Mouse (Mus musculus): ENCODE results near the gene Coq7. TPM values are rescaled to one million over a fixed set of nuclear protein-coding genes. Genes with fewer than 3 reads are reported as not detected.
A peak's percentile ranks its signal among the peaks of the same experiment; 100 is the strongest.

Gene Coq7
- polyA plus RNA-seq, 1 experiment from 2014 or later, result 124 TPM

DNA sequence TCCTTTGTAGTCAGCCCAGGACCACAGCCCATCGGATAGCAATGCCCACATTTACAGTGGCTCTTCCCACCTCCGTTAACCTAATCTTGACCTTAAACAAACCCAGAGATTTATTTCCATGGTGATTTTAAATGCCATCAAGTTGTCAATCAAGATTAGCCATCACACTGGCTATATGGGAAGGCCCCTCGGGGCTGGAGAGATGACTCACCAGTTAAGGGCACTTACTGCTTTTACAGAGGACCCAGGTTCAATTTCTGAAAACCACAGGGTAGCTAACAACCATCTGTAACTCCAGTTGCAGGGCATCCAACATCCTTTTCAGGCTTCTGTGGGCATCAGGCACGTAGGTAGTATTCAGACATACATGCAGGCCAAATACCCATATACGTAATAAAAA, 56.7 kb downstream of the Coq7 start:
- no peaks in the 10 kb centered on the region for H3K9me3 ChIP-seq
- no peaks in the 10 kb centered on the region for H3K36me3 ChIP-seq
- H3K4me2 ChIP-seq (replicated peaks), result no peak overlapping the region
- no peak for ATAC-seq
- no peaks in the 10 kb centered on the region for H3K27me3 ChIP-seq (replicated peaks)
- H3K9ac ChIP-seq, result no peak overlapping the region
- no peak overlapping the region for H3K4me3 ChIP-seq (replicated peaks)
- peaks cover 11% of the 10 kb centered on the region for H3K4me1 ChIP-seq (replicated peaks)
- WGBS, result 55% methylated on average over 5 of the region's 5 CpGs
- H3K27ac ChIP-seq, result no peak overlapping the region

GRCm38 (mm10) chr7:118475008-118475705, 58.0 kb downstream of the Coq7 start:
- WGBS, result 88% methylated on average over 7 of the region's 7 CpGs
- Histone ChIP-seq H3K27ac (no peak overlapping the region), H3K36me3 (no peaks in the 10 kb centered on the region), H3K4me2 (replicated peaks) (no peak overlapping the region), H3K9me3 (no peaks in the 10 kb centered on the region), H3K4me3 (replicated peaks) (no peak overlapping the region), H3K4me1 (replicated peaks) (peaks cover 16% of the 10 kb centered on the region), H3K27me3 (replicated peaks) (no peaks in the 10 kb centered on the region), H3K9ac (no peak overlapping the region)
- ATAC-seq, result no peak

DNA sequence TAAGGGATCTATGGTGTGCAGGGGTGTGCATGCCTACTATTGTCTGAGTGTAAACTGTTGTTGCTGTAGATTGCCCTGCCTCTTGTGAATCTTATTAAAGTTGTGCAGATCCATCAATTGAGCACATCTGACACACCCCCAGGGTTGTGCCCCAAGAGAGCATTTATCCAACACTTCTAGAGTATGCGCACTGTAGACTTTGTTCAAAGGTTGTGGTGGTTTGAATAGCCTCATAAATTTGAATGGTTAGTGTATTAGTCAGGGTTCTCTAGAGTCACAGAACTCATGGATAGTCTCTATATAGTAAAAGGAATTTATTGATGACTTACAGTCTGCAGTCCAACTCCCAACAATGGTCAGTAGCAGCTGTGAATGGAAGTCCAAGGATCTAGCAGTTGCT, 60.3 kb downstream of the Coq7 start:
- ATAC-seq, result peak; percentile 50
- Histone ChIP-seq H3K4me1 (replicated peaks) (0 out of 2 replicates have a peak, but pooled peaks cover 8% of the 10 kb centered on the region), H3K9me3 (no peaks in the 10 kb centered on the region), H3K4me3 (replicated peaks) (no peak overlapping the region), H3K9ac (no peak overlapping the region), H3K4me2 (replicated peaks) (no peak overlapping the region), H3K36me3 (no peaks in the 10 kb centered on the region), H3K27ac (no peak overlapping the region), H3K27me3 (replicated peaks) (no peaks in the 10 kb centered on the region)
- WGBS, result 69% methylated on average over 1 of the region's 1 CpGs

- Histone ChIP-seq H3K4me1 (replicated peaks) (peaks cover 19% of the 10 kb centered on the region; the same call in 1 of the 2 replicates), H3K4me2 (replicated peaks) (no peak overlapping the region), H3K27me3 (replicated peaks) (no peaks in the 10 kb centered on the region), H3K36me3 (no peaks in the 10 kb centered on the region), H3K4me3 (replicated peaks) (no peak overlapping the region), H3K9ac (no peak overlapping the region), H3K9me3 (no peaks in the 10 kb centered on the region), H3K27ac (no peak overlapping the region)
- no peak for ATAC-seq
- WGBS, result 89% methylated on average over 3 of the region's 3 CpGs
These were observed 65.1 kb downstream of the Coq7 start for GRCm38 (mm10) chr7:118468060-118468459.

DNA sequence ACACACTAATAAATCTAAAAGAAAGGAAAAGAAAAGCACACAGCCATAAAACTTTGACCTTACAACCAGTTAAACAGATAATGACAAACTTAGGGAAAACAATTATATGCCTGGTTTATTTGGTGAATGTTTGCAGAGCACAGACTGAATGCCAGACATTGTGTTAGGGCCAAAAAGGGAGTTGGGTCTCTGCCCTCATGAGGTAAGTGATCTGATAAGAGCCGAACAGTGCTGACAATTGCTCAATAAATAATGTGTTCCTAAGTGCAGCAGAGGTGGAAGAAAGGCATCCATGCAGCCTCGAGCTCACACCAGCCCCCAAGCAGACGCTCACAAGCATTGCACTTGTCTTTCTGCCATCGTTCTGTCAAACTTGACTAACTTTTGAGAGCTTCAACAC, 68.7 kb downstream of the Coq7 start:
- Histone ChIP-seq H3K4me1 (replicated peaks) (peaks cover 27% of the 10 kb centered on the region), H3K27me3 (replicated peaks) (no peaks in the 10 kb centered on the region), H3K27ac (no peak overlapping the region), H3K4me2 (replicated peaks) (no peak overlapping the region), H3K9me3 (no peaks in the 10 kb centered on the region), H3K4me3 (replicated peaks) (no peak overlapping the region), H3K9ac (no peak overlapping the region), H3K36me3 (no peaks in the 10 kb centered on the region)
- 22% methylated on average over 4 of the region's 4 CpGs for WGBS
- ATAC-seq, result peak; percentile 37; the same call in 1 of the 2 replicates

- no peak overlapping the region for H3K27ac ChIP-seq
- no peaks in the 10 kb centered on the region for H3K36me3 ChIP-seq
These were observed 70.1 kb downstream of the Coq7 start for GRCm38 (mm10) chr7:118462818-118463762.

GRCm38 (mm10) chr7:118461400-118462136, 71.6 kb downstream of the Coq7 start:
- no peak overlapping the region; the same call in 1 of the 2 replicates for H3K4me2 ChIP-seq (replicated peaks)
- no peaks in the 10 kb centered on the region for H3K36me3 ChIP-seq
- H3K4me3 ChIP-seq (replicated peaks), result no peak overlapping the region
- no peak for ATAC-seq
- no peak overlapping the region for H3K27ac ChIP-seq
- 29% methylated on average over 16 of the region's 16 CpGs for WGBS
- no peaks in the 10 kb centered on the region for H3K9me3 ChIP-seq
- H3K9ac ChIP-seq, result no peak overlapping the region
- no peaks in the 10 kb centered on the region for H3K27me3 ChIP-seq (replicated peaks)
- H3K4me1 ChIP-seq (replicated peaks), result peaks cover 24% of the 10 kb centered on the region

More at GRCm38 (mm10) chr7:118462818-118463762, 70.1 kb downstream of the Coq7 start:
- ATAC-seq, result peak; percentile 26; the same call in 1 of the 2 replicates
- no peak overlapping the region for H3K9ac ChIP-seq
- no peaks in the 10 kb centered on the region for H3K27me3 ChIP-seq (replicated peaks)
- no peak overlapping the region for H3K4me2 ChIP-seq (replicated peaks)
- no peak overlapping the region for H3K4me3 ChIP-seq (replicated peaks)
- no peaks in the 10 kb centered on the region for H3K9me3 ChIP-seq
- WGBS, result 42% methylated on average over 11 of the region's 11 CpGs
- H3K4me1 ChIP-seq (replicated peaks), result peaks cover 27% of the 10 kb centered on the region

Other genes with a start within 250 kb of the Coq7 start
- 6.5 and 7.0 TPM in 2 replicates for gene Syt17, start 85.1 kb downstream of the Coq7 start, polyA plus RNA-seq (2015; fragmentation: Nextera tagmentation; extraction: Ambion mirVana)
- gene Itpripl2, start 41.4 kb downstream of the Coq7 start, polyA plus RNA-seq (2015; fragmentation: Nextera tagmentation; extraction: Ambion mirVana), result 5.3 and 5.5 TPM in 2 replicates
- gene Tmc7, start 51.4 kb upstream of the Coq7 start, polyA plus RNA-seq (2015; fragmentation: Nextera tagmentation; extraction: Ambion mirVana), result 2.0 and 2.4 TPM in 2 replicates
- gene Tmc5, start 63.9 kb upstream of the Coq7 start, polyA plus RNA-seq (2015; fragmentation: Nextera tagmentation; extraction: Ambion mirVana), result 9.6 and 11.3 TPM in 2 replicates
- gene Gde1, start 172.4 kb upstream of the Coq7 start, polyA plus RNA-seq (2015; fragmentation: Nextera tagmentation; extraction: Ambion mirVana), result 124 and 127 TPM in 2 replicates
- gene Ccp110, start 179.2 kb upstream of the Coq7 start, polyA plus RNA-seq (2015; fragmentation: Nextera tagmentation; extraction: Ambion mirVana), result 10.0 and 10.7 TPM in 2 replicates
- 71.3 and 72.6 TPM in 2 replicates for gene Vps35l, start 206.9 kb upstream of the Coq7 start, polyA plus RNA-seq (2015; fragmentation: Nextera tagmentation; extraction: Ambion mirVana)